Mouse (Mus musculus) heart, embryonic 16.5 days (tissue): Measurements from ENCODE around the gene Ccer1. TPM values are rescaled to one million over a fixed set of nuclear protein-coding genes. Genes with fewer than 3 reads are reported as not detected.
"Not testable (repeated sequence)": the region's sequence is repeated elsewhere in the genome, so short reads cannot be mapped to it uniquely, and the experiment has no call there.

ENCODE experiments used
- ATAC-seq: fragments of 200-750 bp; cut with Nextera tagmentation; replicated peaks from 2 replicates; pipeline ENCODE4 v1.8.0; 2017; ENCODE audit warnings: moderate number of reproducible peaks; ENCODE audit not compliant: insufficient read depth, low FRiP score; ENCODE audit errors: extremely low read depth
- H3K27ac ChIP-seq: fragments of 300-500 bp; sonication (generic); 2 replicates; pipeline ENCODE4 v1.5.1; 2014; ENCODE audit warnings: mild to moderate bottlenecking, low read length, control low read depth, moderate library complexity
- H3K27me3 ChIP-seq: fragments of 300-500 bp; sonication (generic); 2 replicates; pipeline ENCODE4 v1.6.1; 2014; ENCODE audit warnings: low read length, mixed read lengths; ENCODE audit not compliant: control insufficient read depth, insufficient read depth
- H3K36me3 ChIP-seq: fragments of 300-500 bp; sonication (generic); 2 replicates; pipeline ENCODE4 v1.6.1; 2014; ENCODE audit not compliant: control insufficient read depth, insufficient read depth
- H3K4me1 ChIP-seq: fragments of 300-500 bp; sonication (generic); 2 replicates; pipeline ENCODE4 v1.6.1; 2014; ENCODE audit warnings: low read length, mixed read lengths; ENCODE audit not compliant: control insufficient read depth, insufficient read depth
- H3K4me2 ChIP-seq: fragments of 300-500 bp; sonication (generic); 2 replicates; pipeline ENCODE4 v1.6.1; 2014; ENCODE audit warnings: low read depth, mild to moderate bottlenecking, control low read depth, low read length
- H3K4me3 ChIP-seq: fragments of 300-500 bp; sonication (generic); 2 replicates; pipeline ENCODE4 v1.5.1; 2014; ENCODE audit warnings: mild to moderate bottlenecking, control low read depth, low read length
- H3K9ac ChIP-seq: fragments of 300-500 bp; sonication (generic); 2 replicates; pipeline ENCODE4 v1.6.1; 2014; ENCODE audit warnings: low read length, control low read depth
- H3K9me3 ChIP-seq: fragments of 300-500 bp; sonication (generic); replicated peaks from 2 replicates; pipeline ENCODE4 v1.6.1; 2016; ENCODE audit warnings: low read length; ENCODE audit not compliant: control insufficient read depth
- WGBS: fragments of 180-500 bp; shearing (Covaris S2); extraction: QIAGEN DNeasy Blood & Tissue Kit; methylation state at CpG from one replicate; pipeline ENCODE4 v1.1.7; 2014; 5-methylcytosine and 5-hydroxymethylcytosine counted together
- polyA plus RNA-seq: library from polyadenylated mRNA; unstranded; fragments of >200 nt; fragmentation: Nextera tagmentation; extraction: Ambion mirVana; gene quantifications from 2 replicates; pipeline ENCODE4 v1.2.1, GENCODE M21; 2015

Gene Ccer1
- polyA plus RNA-seq, 1 experiment from 2014 or later = not detected

- WGBS = 90% methylated on average over 9 of the region's 9 CpGs
- Histone ChIP-seq H3K27me3 (no peaks in the 10 kb centered on the region), H3K9ac (no peak overlapping the region), H3K27ac (no peak overlapping the region), H3K36me3 (no peaks in the 10 kb centered on the region), H3K4me3 (no peak overlapping the region), H3K4me2 (no peak overlapping the region), H3K9me3 (no peaks in the 10 kb centered on the region), H3K4me1 (peaks cover 2% of the 10 kb centered on the region; the same call in 1 of the 2 replicates)
- ATAC-seq = no peak
Measured at GRCm38 (mm10) chr10:97722709-97723108, 29.9 kb downstream of the Ccer1 start.

GRCm38 (mm10) chr10:97725929-97726328, 33.1 kb downstream of the Ccer1 start:
- no peak for ATAC-seq
- H3K36me3 ChIP-seq = no peaks in the 10 kb centered on the region
- no peaks in the 10 kb centered on the region for H3K27me3 ChIP-seq
- H3K4me2 ChIP-seq = no peak overlapping the region
- H3K9me3 ChIP-seq = no peaks in the 10 kb centered on the region
- WGBS = 33% methylated on average over 1 of the region's 1 CpGs
- H3K9ac ChIP-seq = no peak overlapping the region
- H3K27ac ChIP-seq = no peak overlapping the region
- H3K4me1 ChIP-seq = no peaks in the 10 kb centered on the region
- no peak overlapping the region for H3K4me3 ChIP-seq

GRCm38 (mm10) chr10:97726655-97727054, 33.8 kb downstream of the Ccer1 start, which contains the start of gene C030005K15Rik:
Gene C030005K15Rik (minus strand): TSS chr10:97726755.
- H3K9me3 ChIP-seq, H3K27me3 ChIP-seq, H3K9ac ChIP-seq, H3K36me3 ChIP-seq, H3K4me2 ChIP-seq, H3K27ac ChIP-seq, H3K4me1 ChIP-seq, ATAC-seq, H3K4me3 ChIP-seq: not testable (repeated sequence)

Other genes starting within 250 kb of the Ccer1 start
- gene Dcn, start 213.4 kb upstream of the Ccer1 start, polyA plus RNA-seq = 314 and 356 TPM in 2 replicates
- gene Lum, start 127.9 kb upstream of the Ccer1 start, polyA plus RNA-seq = 91.3 and 93.1 TPM in 2 replicates
- gene Kera, start 86.2 kb upstream of the Ccer1 start, polyA plus RNA-seq = 0.21 and 0.35 TPM in 2 replicates
- 1.0 and 1.3 TPM in 2 replicates for gene Epyc, start 49.0 kb upstream of the Ccer1 start, polyA plus RNA-seq
- not detected in 2 replicates for gene C030005K15Rik, start 33.7 kb downstream of the Ccer1 start, polyA plus RNA-seq